Mouse (Mus musculus): ENCODE measurements around the gene Cltc. TPM values are rescaled to one million over a fixed set of nuclear protein-coding genes. Genes with fewer than 3 reads are reported as not detected.

Cltc gene
- total RNA-seq, 1 experiment: 176 TPM

DNA sequence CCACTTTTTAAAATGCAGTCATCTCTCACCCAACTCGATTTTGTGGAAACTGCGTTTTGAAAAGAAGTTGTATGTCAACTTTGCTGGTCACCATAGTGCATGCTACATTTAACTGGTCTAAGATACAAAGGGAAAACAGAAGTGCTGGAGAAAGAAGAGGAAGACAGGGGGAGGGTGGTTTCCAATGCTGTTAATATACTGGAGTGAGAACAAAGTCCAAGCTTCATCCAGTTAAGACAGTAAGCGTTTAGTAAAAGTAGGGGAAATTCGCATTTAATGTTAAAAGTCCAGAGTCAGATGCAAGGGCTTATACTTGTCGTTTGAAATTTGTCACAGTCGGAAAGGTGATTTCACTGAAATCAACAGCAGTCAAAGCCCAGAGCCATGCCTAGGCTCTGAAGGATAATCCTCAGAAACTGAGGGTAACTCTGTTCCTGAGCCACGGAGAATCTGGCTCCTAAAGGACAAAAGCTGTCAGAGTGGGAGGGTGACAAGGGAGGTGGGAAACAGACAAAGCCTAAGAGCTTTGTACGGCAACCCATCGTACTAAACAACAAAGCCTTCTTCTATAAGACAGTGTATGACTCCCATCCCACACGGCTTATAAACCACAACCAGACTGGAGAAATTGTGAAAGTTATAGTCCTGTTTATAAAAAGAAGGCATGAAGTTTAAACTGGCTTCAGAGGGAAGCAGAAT is 23.0 kb downstream of the Cltc start:
- no peak for DNase-seq (ENCODE audit: low read depth, low spot score)
- TF ChIP-seq CHD2 (IDR thresholded peaks at IDR 0.05; ENCODE audit: low read depth, low read length) (no peak), ZC3H11A (IDR thresholded peaks at IDR 0.05; ENCODE audit: borderline replicate concordance, low read depth, low read length) (no peak), HCFC1 (IDR thresholded peaks at IDR 0.05; ENCODE audit: borderline replicate concordance, insufficient read depth, low read length) (no peak), MAFK (IDR thresholded peaks at IDR 0.05; ENCODE audit: insufficient read depth, low read depth, low read length) (no peak), ZNF384 (IDR thresholded peaks at IDR 0.05; ENCODE audit: low read depth, low read length) (no peak)
- H3K9me3 ChIP-seq (ENCODE audit: control insufficient read depth, insufficient read depth, low read depth, low read length): no peaks in the 10 kb centered on the region
- in situ Hi-C loops (cut with MboI; ENCODE audit: low sequenced_read_pairs in 2 of 2, unreplicated experiment in 2 of 2): no loop called here
- no peak overlapping the region for H3K4me3 ChIP-seq (ENCODE audit: insufficient read depth in 1 of 2, low read depth in 1 of 2, low read length in 2 of 2, poor library complexity in 1 of 2, severe bottlenecking in 1 of 2)
- H3K9ac ChIP-seq (ENCODE audit: insufficient read depth, low read depth, low read length, poor library complexity, severe bottlenecking): no peak overlapping the region
- H3K4me1 ChIP-seq (ENCODE audit: control insufficient read depth in 2 of 2, insufficient read depth in 2 of 2, low read length in 2 of 2, poor library complexity in 1 of 2): no peaks in the 10 kb centered on the region
- H3K27ac ChIP-seq (ENCODE audit: insufficient read depth, low read depth, low read length, poor library complexity, severe bottlenecking): no peak overlapping the region
- peaks cover 5% of the 10 kb centered on the region; the same call in 1 of the 2 replicates for H3K36me3 ChIP-seq (ENCODE audit: control insufficient read depth, insufficient read depth, low read length, poor library complexity, severe bottlenecking)

DNA sequence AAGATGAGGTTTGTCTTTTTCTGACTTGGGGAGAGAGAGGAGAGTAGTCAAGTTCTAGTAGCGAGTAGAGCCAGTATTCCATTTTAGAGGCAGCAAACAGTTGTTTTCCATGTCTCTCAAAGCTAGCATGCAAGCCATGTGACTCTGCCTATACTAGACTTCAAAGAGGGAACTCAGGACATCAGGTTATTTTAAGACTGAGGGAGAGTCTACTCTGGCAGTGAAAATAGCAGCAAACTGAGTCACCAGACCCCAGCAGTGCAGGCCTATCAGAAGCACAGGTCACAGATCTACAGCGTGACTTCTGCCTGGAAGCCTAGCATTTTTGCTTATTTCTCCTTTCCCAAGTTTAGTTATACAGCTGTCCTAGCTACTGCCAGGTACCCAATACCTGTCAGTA is 25.9 kb downstream of the Cltc start:
- TF ChIP-seq HCFC1 (IDR thresholded peaks at IDR 0.05; ENCODE audit: borderline replicate concordance, insufficient read depth, low read length) (no peak), CHD2 (IDR thresholded peaks at IDR 0.05; ENCODE audit: low read depth, low read length) (no peak), ZNF384 (IDR thresholded peaks at IDR 0.05; ENCODE audit: low read depth, low read length) (no peak), MAFK (IDR thresholded peaks at IDR 0.05; ENCODE audit: insufficient read depth, low read depth, low read length) (no peak), ZC3H11A (IDR thresholded peaks at IDR 0.05; ENCODE audit: borderline replicate concordance, low read depth, low read length) (no peak)
- H3K27ac ChIP-seq (ENCODE audit: insufficient read depth, low read depth, low read length, poor library complexity, severe bottlenecking): no peak overlapping the region
- no peak for DNase-seq (ENCODE audit: low read depth, low spot score)
- in situ Hi-C loops (cut with MboI; ENCODE audit: low sequenced_read_pairs in 2 of 2, unreplicated experiment in 2 of 2): no loop called here
- no peaks in the 10 kb centered on the region for H3K4me1 ChIP-seq (ENCODE audit: control insufficient read depth in 2 of 2, insufficient read depth in 2 of 2, low read length in 2 of 2, poor library complexity in 1 of 2)
- no peak overlapping the region for H3K4me3 ChIP-seq (ENCODE audit: insufficient read depth in 1 of 2, low read depth in 1 of 2, low read length in 2 of 2, poor library complexity in 1 of 2, severe bottlenecking in 1 of 2)
- H3K36me3 ChIP-seq (ENCODE audit: control insufficient read depth, insufficient read depth, low read length, poor library complexity, severe bottlenecking): peaks cover 5% of the 10 kb centered on the region; the same call in 1 of the 2 replicates
- no peak overlapping the region for H3K9ac ChIP-seq (ENCODE audit: insufficient read depth, low read depth, low read length, poor library complexity, severe bottlenecking)
- no peaks in the 10 kb centered on the region for H3K9me3 ChIP-seq (ENCODE audit: control insufficient read depth, insufficient read depth, low read depth, low read length)

DNA sequence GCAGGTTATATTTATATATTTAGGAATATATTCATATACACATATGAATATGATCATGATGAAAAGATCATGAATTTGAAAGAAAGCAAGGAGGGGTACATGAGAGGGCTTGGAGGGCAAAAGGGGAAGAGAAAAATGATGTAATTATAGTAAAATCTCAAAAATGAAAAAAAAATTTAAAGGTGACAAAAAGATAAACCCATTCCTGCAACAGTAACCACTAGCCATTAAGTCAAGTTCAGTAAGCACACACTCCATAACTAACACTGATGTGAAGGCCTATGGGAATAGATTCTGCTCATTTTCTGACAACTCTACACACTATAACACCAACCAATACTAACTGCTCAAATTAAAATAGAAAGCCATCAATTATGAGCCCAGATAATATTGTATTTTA is 31.8 kb downstream of the Cltc start:
- DNase-seq (ENCODE audit: low read depth, low spot score): no peak
- no peak for TF ChIP-seq HCFC1 (IDR thresholded peaks at IDR 0.05; ENCODE audit: borderline replicate concordance, insufficient read depth, low read length)
- TF ChIP-seq ZC3H11A (IDR thresholded peaks at IDR 0.05; ENCODE audit: borderline replicate concordance, low read depth, low read length): no peak
- no peak for TF ChIP-seq CHD2 (IDR thresholded peaks at IDR 0.05; ENCODE audit: low read depth, low read length)
- no peak for TF ChIP-seq ZNF384 (IDR thresholded peaks at IDR 0.05; ENCODE audit: low read depth, low read length)
- no peak for TF ChIP-seq MAFK (IDR thresholded peaks at IDR 0.05; ENCODE audit: insufficient read depth, low read depth, low read length)
- no peak overlapping the region for H3K27ac ChIP-seq (ENCODE audit: insufficient read depth, low read depth, low read length, poor library complexity, severe bottlenecking)
- H3K9ac ChIP-seq (ENCODE audit: insufficient read depth, low read depth, low read length, poor library complexity, severe bottlenecking): no peak overlapping the region
- H3K36me3 ChIP-seq (ENCODE audit: control insufficient read depth, insufficient read depth, low read length, poor library complexity, severe bottlenecking): peaks cover 11% of the 10 kb centered on the region
- H3K4me1 ChIP-seq (ENCODE audit: control insufficient read depth in 2 of 2, insufficient read depth in 2 of 2, low read length in 2 of 2, poor library complexity in 1 of 2): no peaks in the 10 kb centered on the region
- in situ Hi-C loops (cut with MboI; ENCODE audit: low sequenced_read_pairs in 2 of 2, unreplicated experiment in 2 of 2): no loop called here
- no peak overlapping the region for H3K4me3 ChIP-seq (ENCODE audit: insufficient read depth in 1 of 2, low read depth in 1 of 2, low read length in 2 of 2, poor library complexity in 1 of 2, severe bottlenecking in 1 of 2)
- H3K9me3 ChIP-seq (ENCODE audit: control insufficient read depth, insufficient read depth, low read depth, low read length): no peaks in the 10 kb centered on the region

DNA sequence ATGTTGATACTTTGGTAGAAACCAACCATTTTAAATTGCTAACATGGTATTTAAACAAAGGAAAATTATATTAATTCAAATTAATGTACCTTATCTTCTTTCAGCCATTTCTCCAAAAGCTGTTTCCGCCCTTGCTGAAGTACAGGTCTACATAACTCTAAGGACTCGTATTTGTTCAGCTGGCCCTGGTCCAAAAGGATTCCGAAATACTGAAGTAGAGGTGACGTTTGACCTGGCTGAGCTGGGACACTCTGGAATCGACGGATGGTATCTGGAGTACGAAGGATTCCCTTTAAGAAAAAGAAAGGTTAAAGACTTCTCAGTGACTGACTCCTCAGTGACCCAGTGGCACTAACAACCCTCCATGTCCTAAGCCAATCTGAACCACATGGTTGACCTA is 32.4 kb downstream of the Cltc start:
- no peak for TF ChIP-seq MAFK (IDR thresholded peaks at IDR 0.05; ENCODE audit: insufficient read depth, low read depth, low read length)
- no peak for TF ChIP-seq HCFC1 (IDR thresholded peaks at IDR 0.05; ENCODE audit: borderline replicate concordance, insufficient read depth, low read length)
- TF ChIP-seq ZNF384 (IDR thresholded peaks at IDR 0.05; ENCODE audit: low read depth, low read length): no peak
- no peak for TF ChIP-seq CHD2 (IDR thresholded peaks at IDR 0.05; ENCODE audit: low read depth, low read length)
- no peak for TF ChIP-seq ZC3H11A (IDR thresholded peaks at IDR 0.05; ENCODE audit: borderline replicate concordance, low read depth, low read length)
- in situ Hi-C loops (cut with MboI; ENCODE audit: low sequenced_read_pairs in 2 of 2, unreplicated experiment in 2 of 2): no loop called here
- H3K9ac ChIP-seq (ENCODE audit: insufficient read depth, low read depth, low read length, poor library complexity, severe bottlenecking): no peak overlapping the region
- no peak overlapping the region for H3K4me3 ChIP-seq (ENCODE audit: insufficient read depth in 1 of 2, low read depth in 1 of 2, low read length in 2 of 2, poor library complexity in 1 of 2, severe bottlenecking in 1 of 2)
- peaks cover 13% of the 10 kb centered on the region for H3K36me3 ChIP-seq (ENCODE audit: control insufficient read depth, insufficient read depth, low read length, poor library complexity, severe bottlenecking)
- H3K4me1 ChIP-seq (ENCODE audit: control insufficient read depth in 2 of 2, insufficient read depth in 2 of 2, low read length in 2 of 2, poor library complexity in 1 of 2): no peaks in the 10 kb centered on the region
- DNase-seq (ENCODE audit: low read depth, low spot score): no peak
- H3K27ac ChIP-seq (ENCODE audit: insufficient read depth, low read depth, low read length, poor library complexity, severe bottlenecking): no peak overlapping the region
- H3K9me3 ChIP-seq (ENCODE audit: control insufficient read depth, insufficient read depth, low read depth, low read length): no peaks in the 10 kb centered on the region
